Mouse (Mus musculus): ENCODE measurements at regions not wholly inside any gene's neighbourhood (a gene's known extent, or its start where the extent isn't known, plus 50 kb on each side); places are given as distances from the start of the nearest gene placed in this dataset.
A peak's percentile ranks its signal among the peaks of the same experiment; 100 is the strongest.

GRCm38 (mm10) chr8:87202639-87203160 lies 269.7 kb downstream of the Cbln1 start:
- no peak for DNase-seq (ENCODE audit: low read depth, low spot score)

- DNase-seq (ENCODE audit: low read depth, low spot score) = peak; percentile 75
Measured at GRCm38 (mm10) chr8:87199461-87200131, 272.8 kb downstream of the Cbln1 start.

GRCm38 (mm10) chr8:87197867-87198536 lies 274.4 kb downstream of the Cbln1 start:
- DNase-seq (ENCODE audit: low read depth, low spot score) = no peak

GRCm38 (mm10) chr8:87197000-87197399 lies 275.4 kb downstream of the Cbln1 start:
- DNase-seq (ENCODE audit: low read depth, low spot score) = no peak

- DNase-seq (ENCODE audit: low read depth, low spot score) = peak; percentile 37
Measured at GRCm38 (mm10) chr8:87196050-87196449, 276.4 kb downstream of the Cbln1 start.

- no peak for DNase-seq (ENCODE audit: low read depth, low spot score)
Measured at GRCm38 (mm10) chr8:87189791-87190385, 282.5 kb downstream of the Cbln1 start.

GRCm38 (mm10) chr8:87182888-87183287 lies 289.5 kb downstream of the Cbln1 start:
- no peak for DNase-seq (ENCODE audit: low read depth, low spot score)

GRCm38 (mm10) chr8:87178561-87178960 lies 293.5 kb upstream of the N4bp1 start:
- no peak for DNase-seq (ENCODE audit: low read depth, low spot score)

- DNase-seq (ENCODE audit: low read depth, low spot score) = no peak
Measured at GRCm38 (mm10) chr8:87177620-87178019, 292.6 kb upstream of the N4bp1 start.

- DNase-seq (ENCODE audit: low read depth, low spot score) = no peak
Measured at GRCm38 (mm10) chr8:87175097-87175496, 290.0 kb upstream of the N4bp1 start.

- DNase-seq (ENCODE audit: low read depth, low spot score) = no peak
Measured at GRCm38 (mm10) chr8:87173720-87174119, 288.7 kb upstream of the N4bp1 start.

- DNase-seq (ENCODE audit: low read depth, low spot score) = no peak
Measured at GRCm38 (mm10) chr8:87166771-87167170, 281.7 kb upstream of the N4bp1 start.

GRCm38 (mm10) chr8:87160416-87160815 lies 275.4 kb upstream of the N4bp1 start:
- DNase-seq (ENCODE audit: low read depth, low spot score) = no peak

GRCm38 (mm10) chr8:87158322-87158721 lies 273.3 kb upstream of the N4bp1 start:
- no peak for DNase-seq (ENCODE audit: low read depth, low spot score)

- no peak for DNase-seq (ENCODE audit: low read depth, low spot score)
Measured at GRCm38 (mm10) chr8:87155819-87156425, 270.9 kb upstream of the N4bp1 start.

GRCm38 (mm10) chr8:87152068-87152915 lies 267.2 kb upstream of the N4bp1 start:
- DNase-seq (ENCODE audit: low read depth, low spot score) = peak; percentile 45

GRCm38 (mm10) chr8:87148853-87149252 lies 263.8 kb upstream of the N4bp1 start:
- DNase-seq (ENCODE audit: low read depth, low spot score) = no peak

GRCm38 (mm10) chr8:87147704-87148103 lies 262.6 kb upstream of the N4bp1 start:
- DNase-seq (ENCODE audit: low read depth, low spot score) = no peak

- DNase-seq (ENCODE audit: low read depth, low spot score) = no peak
Measured at GRCm38 (mm10) chr8:87137412-87137811, 252.4 kb upstream of the N4bp1 start.

- no peak for DNase-seq (ENCODE audit: low read depth, low spot score)
Measured at GRCm38 (mm10) chr8:87131716-87132115, 246.7 kb upstream of the N4bp1 start.

- DNase-seq (ENCODE audit: low read depth, low spot score) = no peak
Measured at GRCm38 (mm10) chr8:87130691-87131090, 245.6 kb upstream of the N4bp1 start.

Data from mesoderm, embryonic 11.5 days (tissue).